Mouse (Mus musculus): ENCODE measurements around the gene Nop10.

DNA sequence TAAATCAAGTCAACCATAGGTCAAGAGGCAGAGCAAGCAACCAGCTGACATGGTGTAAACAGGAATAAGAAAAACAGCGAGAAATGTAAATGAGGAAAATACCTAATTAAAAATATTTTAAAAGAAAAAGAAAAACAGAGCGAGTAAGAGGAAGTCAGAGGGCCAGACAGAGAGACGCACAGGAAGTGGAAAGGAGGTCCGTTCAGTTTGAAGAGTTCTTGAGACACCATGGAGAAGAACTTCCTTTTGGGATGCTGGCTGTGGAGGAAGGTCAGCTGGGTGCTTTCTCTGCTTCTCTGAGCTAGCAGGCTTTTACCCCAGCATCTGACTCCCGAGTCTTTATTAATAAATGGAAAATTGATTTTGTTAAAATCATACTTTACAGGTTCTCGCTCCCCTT, 44.1 kb upstream of the Nop10 start:
- TF ChIP-seq CHD2 (IDR thresholded peaks at IDR 0.05; ENCODE audit: low read depth, low read length) (no peak), MAFK (IDR thresholded peaks at IDR 0.05; ENCODE audit: insufficient read depth, low read depth, low read length) (no peak), ZNF384 (IDR thresholded peaks at IDR 0.05; ENCODE audit: low read depth, low read length) (no peak), HCFC1 (IDR thresholded peaks at IDR 0.05; ENCODE audit: borderline replicate concordance, insufficient read depth, low read length) (no peak), ZC3H11A (IDR thresholded peaks at IDR 0.05; ENCODE audit: borderline replicate concordance, low read depth, low read length) (no peak)
